Mouse (Mus musculus) lung, postnatal 0 days (tissue): ENCODE measurements around the gene 1810013L24Rik.

ENCODE experiments used
- CTCF ChIP-seq: IDR thresholded peaks from 2 replicates; pipeline ENCODE4 v1.5.1; 2016; ENCODE audit warnings: antibody characterized with exemption, mild to moderate bottlenecking
- EP300 ChIP-seq: IDR thresholded peaks from 2 replicates; pipeline ENCODE4 v1.6.1; 2016; ENCODE audit warnings: antibody characterized with exemption, mild to moderate bottlenecking, control low read depth

DNA sequence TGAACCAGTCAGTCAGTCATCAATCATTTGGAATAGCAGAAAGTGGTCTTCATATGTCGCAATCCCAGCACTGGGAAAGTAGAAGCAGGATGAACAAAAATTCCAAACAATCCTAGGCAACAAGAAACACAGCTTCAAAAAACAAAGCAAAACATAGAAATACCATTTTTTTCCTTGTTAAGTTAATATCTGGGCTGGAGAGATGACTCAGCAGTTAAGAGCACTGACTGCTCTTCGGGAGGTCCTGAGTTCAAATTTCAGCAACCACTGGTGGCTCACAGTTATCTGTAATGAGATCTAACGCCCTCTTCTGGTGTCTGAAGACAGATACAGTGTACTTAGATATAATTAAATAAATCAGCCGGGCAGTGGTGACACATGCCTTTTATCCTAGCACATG, 7.3 kb upstream of the 1810013L24Rik start:
- TF ChIP-seq EP300 (no peak), CTCF (no peak)
